Mouse (Mus musculus): ENCODE measurements around the gene Stpg2. TPM values are rescaled to one million over a fixed set of nuclear protein-coding genes. Genes with fewer than 3 reads are reported as not detected.

The Stpg2 gene
- total and polyA plus RNA-seq, 3 experiments: not detected

- no peaks in the 10 kb centered on the region for H3K27me3 ChIP-seq (replicated peaks)
- dilution Hi-C loops (cut with MboI; ENCODE audit: extremely low pct_ligation_motif_present, extremely low pct_unique_long_range_greater_than_20kb, low sequenced_read_pairs): no loop called here
Observed at GRCm38 (mm10) chr3:139614641-139615040, 409.1 kb downstream of the Stpg2 start.

GRCm38 (mm10) chr3:139615791-139616190, 410.3 kb downstream of the Stpg2 start:
- Histone ChIP-seq H3K79me2 (replicated peaks; ENCODE audit: control insufficient read depth, extremely low read depth, insufficient read depth, poor library complexity, severe bottlenecking) (no peaks in the 10 kb centered on the region), H3K4me2 (ENCODE audit: insufficient read depth, low read depth, poor library complexity, severe bottlenecking) (no peak overlapping the region), H3K27ac (ENCODE audit: insufficient read depth, low read depth) (no peak overlapping the region), H3K9me3 (replicated peaks; ENCODE audit: low read length) (no peaks in the 10 kb centered on the region), H3K9ac (ENCODE audit: insufficient read depth, low read depth) (no peak overlapping the region), H3K27me3 (replicated peaks) (no peaks in the 10 kb centered on the region), H3K4me1 (ENCODE audit: control insufficient read depth in 1 of 2, insufficient read depth in 2 of 2) (peaks cover 3 to 4% of the 10 kb centered on the region in 2 experiments; a peak in 2 of 4 replicates), H3K4me3 (replicated peaks in 1 of 3; ENCODE audit: low read depth in 2 of 3, low read length in 2 of 3, poor library complexity in 1 of 3) (no peak overlapping the region), H3K36me3 (replicated peaks in 1 of 2; ENCODE audit: control insufficient read depth in 1 of 2, insufficient read depth in 1 of 2, low read length in 1 of 2) (no peaks in the 10 kb centered on the region)
- TF ChIP-seq SMC3 (IDR thresholded peaks at IDR 0.05; ENCODE audit: low read depth, low read length) (no peak), NRF1 (IDR thresholded peaks at IDR 0.05; ENCODE audit: low read depth, low read length) (no peak), CHD2 (IDR thresholded peaks at IDR 0.05; ENCODE audit: low read length) (no peak), MAFK (IDR thresholded peaks at IDR 0.05; ENCODE audit: insufficient replicate concordance, low read length) (no peak), TCF12 (IDR thresholded peaks at IDR 0.05; ENCODE audit: low read depth, low read length) (no peak), SIN3A (IDR thresholded peaks at IDR 0.05; ENCODE audit: low read length) (no peak), HCFC1 (IDR thresholded peaks at IDR 0.05; ENCODE audit: low read depth, low read length) (no peak), BHLHE40 (IDR thresholded peaks at IDR 0.05; ENCODE audit: low read depth, low read length) (no peak), ZNF384 (IDR thresholded peaks at IDR 0.05; ENCODE audit: low read depth, low read length) (no peak), USF2 (conservative IDR thresholded peaks at IDR 0.05; ENCODE audit: low read depth, low read length) (no peak), TBP (conservative IDR thresholded peaks at IDR 0.05; ENCODE audit: low read depth, low read length) (no peak), GABPA (IDR thresholded peaks at IDR 0.05; ENCODE audit: insufficient replicate concordance, low read depth, low read length) (no peak), JUND (conservative IDR thresholded peaks at IDR 0.05; ENCODE audit: low read depth, low read length) (no peak), USF1 (IDR thresholded peaks at IDR 0.05; ENCODE audit: low read depth, low read length) (no peak), ELF1 (IDR thresholded peaks at IDR 0.05; ENCODE audit: low read depth, low read length) (no peak)
- in situ Hi-C loops (cut with MboI; ENCODE audit: low pct_ligation_motif_present, low pct_unique_long_range_greater_than_20kb, low sequenced_read_pairs): no loop called here
- dilution Hi-C loops (cut with MboI; ENCODE audit: extremely low pct_ligation_motif_present, extremely low pct_unique_long_range_greater_than_20kb, low sequenced_read_pairs): no loop called here
- no peak for DNase-seq (ENCODE audit: extremely low read depth)

More at GRCm38 (mm10) chr3:139614641-139615040, 409.1 kb downstream of the Stpg2 start:
- Histone ChIP-seq H3K36me3 (replicated peaks in 1 of 2; ENCODE audit: control insufficient read depth in 1 of 2, insufficient read depth in 1 of 2, low read length in 1 of 2) (no peaks in the 10 kb centered on the region), H3K27ac (ENCODE audit: insufficient read depth, low read depth) (no peak overlapping the region), H3K4me3 (replicated peaks in 1 of 3; ENCODE audit: low read depth in 2 of 3, low read length in 2 of 3, poor library complexity in 1 of 3) (no peak overlapping the region), H3K9ac (ENCODE audit: insufficient read depth, low read depth) (no peak overlapping the region), H3K4me2 (ENCODE audit: insufficient read depth, low read depth, poor library complexity, severe bottlenecking) (no peak overlapping the region), H3K79me2 (replicated peaks; ENCODE audit: control insufficient read depth, extremely low read depth, insufficient read depth, poor library complexity, severe bottlenecking) (no peaks in the 10 kb centered on the region), H3K4me1 (ENCODE audit: control insufficient read depth in 1 of 2, insufficient read depth in 2 of 2) (peaks cover 3 to 4% of the 10 kb centered on the region in 2 experiments; a peak in 2 of 4 replicates), H3K9me3 (replicated peaks; ENCODE audit: low read length) (no peaks in the 10 kb centered on the region)
- TF ChIP-seq NRF1 (IDR thresholded peaks at IDR 0.05; ENCODE audit: low read depth, low read length) (no peak), UBTF (IDR thresholded peaks at IDR 0.05; ENCODE audit: low read depth, low read length) (no peak), RCOR1 (conservative IDR thresholded peaks at IDR 0.05; ENCODE audit: low read depth, low read length) (no peak), TBP (conservative IDR thresholded peaks at IDR 0.05; ENCODE audit: low read depth, low read length) (no peak), POLR2A (IDR thresholded peaks at IDR 0.05; ENCODE audit: low read depth, low read length) (no peak), MXI1 (IDR thresholded peaks at IDR 0.05; ENCODE audit: low read depth, low read length) (no peak), E2F4 (IDR thresholded peaks at IDR 0.05; ENCODE audit: insufficient replicate concordance, low read depth, low read length) (no peak), ETS1 (conservative IDR thresholded peaks at IDR 0.05; ENCODE audit: low read depth, low read length) (no peak), ZNF384 (IDR thresholded peaks at IDR 0.05; ENCODE audit: low read depth, low read length) (no peak), IRF4 (IDR thresholded peaks at IDR 0.05; ENCODE audit: low read depth, low read length) (no peak), JUN (IDR thresholded peaks at IDR 0.05; ENCODE audit: insufficient read depth, low read depth, low read length) (no peak), POLR2AphosphoS2 (IDR thresholded peaks at IDR 0.05; ENCODE audit: low read depth, low read length) (no peak), ZKSCAN1 (IDR thresholded peaks at IDR 0.05; ENCODE audit: borderline replicate concordance, low read depth, low read length) (no peak), GABPA (IDR thresholded peaks at IDR 0.05; ENCODE audit: insufficient replicate concordance, low read depth, low read length) (no peak), RAD21 (IDR thresholded peaks at IDR 0.05; ENCODE audit: low read depth, low read length) (no peak), MAFK (IDR thresholded peaks at IDR 0.05; ENCODE audit: insufficient replicate concordance, low read length) (no peak), MYC (IDR thresholded peaks at IDR 0.05; ENCODE audit: low read depth, low read length) (no peak), TCF12 (IDR thresholded peaks at IDR 0.05; ENCODE audit: low read depth, low read length) (no peak), ELF1 (IDR thresholded peaks at IDR 0.05; ENCODE audit: low read depth, low read length) (no peak), CHD2 (IDR thresholded peaks at IDR 0.05; ENCODE audit: low read length) (no peak)
- in situ Hi-C loops (cut with MboI; ENCODE audit: low pct_ligation_motif_present, low pct_unique_long_range_greater_than_20kb, low sequenced_read_pairs): no loop called here
- no peak for DNase-seq (ENCODE audit: extremely low read depth)
